Mouse (Mus musculus): ENCODE measurements around the gene Slc35a3.
"Not testable (repeated sequence)": the region's sequence is repeated elsewhere in the genome, so short reads cannot be mapped to it uniquely, and the experiment has no call there.

The Slc35a3 gene

GRCm38 (mm10) chr3:116695666-116695985 lies 17.0 kb downstream of the Slc35a3 start:
- no peak for DNase-seq

- DNase-seq: no peak
Observed at GRCm38 (mm10) chr3:116694955-116695665, 17.5 kb downstream of the Slc35a3 start.

GRCm38 (mm10) chr3:116694312-116694711 lies 18.3 kb downstream of the Slc35a3 start:
- no peak for DNase-seq

- DNase-seq: no peak
Observed at GRCm38 (mm10) chr3:116681160-116681559, 31.5 kb downstream of the Slc35a3 start, which contains the start of gene Gm43191. TSS of gene Gm43191 (minus strand) at chr3:116681260.

GRCm38 (mm10) chr3:116664281-116664680 lies 48.4 kb downstream of the Slc35a3 start:
- DNase-seq: not testable (repeated sequence)

- DNase-seq: peak; percentile 99
Observed at GRCm38 (mm10) chr3:116662463-116662863, 50.2 kb downstream of the Slc35a3 start, which contains the start of gene Mfsd14a. TSS of gene Mfsd14a (minus strand) at chr3:116662677.

GRCm38 (mm10) chr3:116661870-116662414 lies 50.7 kb downstream of the Slc35a3 start:
- DNase-seq: no peak

GRCm38 (mm10) chr3:116661288-116661869 lies 51.3 kb downstream of the Slc35a3 start:
- DNase-seq: no peak

- no peak for DNase-seq
Observed at GRCm38 (mm10) chr3:116659856-116660430, 52.7 kb downstream of the Slc35a3 start.

GRCm38 (mm10) chr3:116658928-116659565 lies 53.6 kb downstream of the Slc35a3 start:
- no peak for DNase-seq

GRCm38 (mm10) chr3:116656184-116656965 lies 56.3 kb downstream of the Slc35a3 start:
- DNase-seq: no peak

GRCm38 (mm10) chr3:116654051-116654450 lies 58.6 kb downstream of the Slc35a3 start:
- not testable (repeated sequence) for DNase-seq

GRCm38 (mm10) chr3:116653278-116653945 lies 59.2 kb downstream of the Slc35a3 start:
- no peak for DNase-seq

GRCm38 (mm10) chr3:116652033-116652446 lies 60.6 kb downstream of the Slc35a3 start:
- no peak for DNase-seq

GRCm38 (mm10) chr3:116650698-116651097 lies 61.9 kb downstream of the Slc35a3 start:
- no peak for DNase-seq

GRCm38 (mm10) chr3:116648805-116649204 lies 63.8 kb downstream of the Slc35a3 start:
- DNase-seq: no peak

- no peak for DNase-seq
Observed at GRCm38 (mm10) chr3:116646387-116646786, 66.2 kb downstream of the Slc35a3 start.

GRCm38 (mm10) chr3:116642373-116642772 lies 70.3 kb downstream of the Slc35a3 start:
- DNase-seq: no peak

GRCm38 (mm10) chr3:116641811-116642371 lies 70.7 kb downstream of the Slc35a3 start:
- DNase-seq: no peak

GRCm38 (mm10) chr3:116640024-116640423 lies 72.6 kb downstream of the Slc35a3 start:
- DNase-seq: no peak

GRCm38 (mm10) chr3:116638572-116638971 lies 74.1 kb downstream of the Slc35a3 start:
- no peak for DNase-seq
